Mouse (Mus musculus): ENCODE data around the gene Spef1.

The Spef1 gene

DNA sequence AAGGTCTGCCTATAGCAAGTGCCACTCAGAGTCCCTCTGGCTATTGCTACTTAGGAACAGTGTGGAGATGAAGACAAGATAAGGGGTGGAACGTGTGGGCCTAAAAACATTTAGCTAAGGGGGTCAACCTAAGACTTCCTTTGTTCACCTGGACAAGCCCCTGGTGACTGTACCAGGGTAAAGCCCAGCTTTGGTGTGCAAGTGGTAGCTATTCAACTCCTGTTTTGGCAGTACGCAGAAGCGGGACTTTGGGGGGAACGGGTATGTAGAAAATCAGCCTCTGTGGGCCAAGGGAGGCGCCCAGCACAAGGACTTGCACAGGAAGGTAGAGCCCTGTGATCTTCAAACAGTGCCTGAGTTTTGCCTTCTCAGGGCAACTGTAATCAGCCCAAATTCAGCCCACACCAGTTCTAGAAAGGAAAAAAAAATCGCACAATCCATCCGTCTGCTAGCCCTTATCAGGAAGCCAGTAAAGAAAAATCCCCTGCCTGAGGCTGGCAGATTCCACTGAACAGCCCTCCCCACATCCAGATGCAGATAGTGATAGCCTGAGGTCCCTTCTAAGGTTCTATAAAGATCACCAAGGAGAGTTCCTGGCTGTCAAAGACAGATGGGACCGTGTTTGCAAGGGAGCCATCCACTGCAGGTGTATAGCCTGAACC, 18.6 kb upstream of the Spef1 start:
- DNase-seq: no peak

DNA sequence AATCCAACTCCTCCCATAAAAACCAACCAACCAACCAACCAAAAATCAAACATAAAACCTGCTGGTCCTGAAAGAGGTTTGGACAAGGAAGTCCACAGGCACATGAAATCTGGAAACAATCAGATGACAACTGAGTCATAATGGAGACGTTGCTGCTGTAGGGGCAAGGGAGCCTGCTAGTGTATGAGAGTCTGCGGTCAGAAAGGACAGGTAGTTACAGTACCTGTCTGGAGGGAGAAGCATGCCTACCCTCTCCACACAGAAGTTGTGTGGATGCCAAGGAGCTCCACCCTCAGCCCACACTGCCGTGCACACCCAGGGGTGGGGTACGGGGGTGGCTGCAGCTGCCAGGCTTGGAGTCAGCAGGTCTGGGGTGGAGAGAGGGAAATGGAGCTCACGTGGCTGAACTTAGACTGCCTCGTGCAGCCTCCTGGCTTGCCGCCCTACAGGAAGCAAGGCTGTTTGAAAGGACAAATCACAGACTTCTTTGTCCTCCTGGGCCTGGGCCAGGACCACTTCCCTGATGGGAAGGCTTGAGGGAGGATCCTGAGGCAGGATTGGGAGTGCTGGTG, 17.4 kb upstream of the Spef1 start:
- peak; percentile 95 to 97 for DNase-seq

DNA sequence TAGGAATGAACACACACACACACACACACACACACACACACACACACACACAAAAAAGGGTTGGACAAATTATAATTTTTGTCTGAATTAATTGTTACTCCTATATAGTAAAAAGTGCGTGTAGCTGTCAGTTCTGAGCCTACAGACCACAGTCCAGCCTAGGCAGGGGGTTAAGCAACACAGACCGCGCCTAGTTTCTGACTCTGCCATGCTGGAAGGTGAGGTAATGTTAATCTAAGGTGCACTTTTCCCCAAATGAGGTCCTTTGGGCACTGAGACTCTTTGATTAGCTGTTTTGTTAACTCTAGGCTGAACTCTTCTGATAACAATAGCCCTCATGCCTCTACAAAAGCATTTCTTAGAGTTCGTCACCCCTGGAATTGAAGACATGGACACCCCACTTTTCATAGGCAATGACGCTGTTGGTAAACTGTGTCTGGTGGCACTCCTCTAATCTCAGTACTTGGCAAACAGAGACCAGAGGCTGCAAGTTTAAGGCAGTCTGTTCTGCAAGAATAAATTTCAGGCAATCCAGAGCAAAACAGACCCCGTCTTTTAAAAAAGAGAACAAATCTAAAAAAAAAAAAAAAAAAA, 16.8 kb upstream of the Spef1 start:
- DNase-seq: no peak

DNA sequence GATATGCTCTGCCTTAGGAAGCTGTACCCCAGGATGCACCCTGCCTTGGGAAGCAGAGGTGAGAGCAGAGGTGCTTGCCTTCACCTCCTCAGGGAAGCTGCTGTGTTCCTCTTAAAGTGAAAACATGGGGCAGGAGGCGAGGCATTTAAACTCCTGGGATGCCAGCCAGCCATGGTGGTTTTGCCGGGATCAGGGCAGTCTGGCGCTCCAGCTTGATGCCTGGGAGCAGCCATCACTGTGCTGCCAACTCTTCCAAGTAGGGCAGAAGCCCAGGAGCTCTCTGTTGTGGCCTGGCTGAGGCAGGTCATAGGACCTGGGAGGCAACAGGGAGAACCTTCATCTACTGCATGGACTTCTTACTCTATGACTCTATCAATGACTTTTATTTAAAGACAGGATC, 14.2 kb upstream of the Spef1 start:
- no peak for DNase-seq

DNA sequence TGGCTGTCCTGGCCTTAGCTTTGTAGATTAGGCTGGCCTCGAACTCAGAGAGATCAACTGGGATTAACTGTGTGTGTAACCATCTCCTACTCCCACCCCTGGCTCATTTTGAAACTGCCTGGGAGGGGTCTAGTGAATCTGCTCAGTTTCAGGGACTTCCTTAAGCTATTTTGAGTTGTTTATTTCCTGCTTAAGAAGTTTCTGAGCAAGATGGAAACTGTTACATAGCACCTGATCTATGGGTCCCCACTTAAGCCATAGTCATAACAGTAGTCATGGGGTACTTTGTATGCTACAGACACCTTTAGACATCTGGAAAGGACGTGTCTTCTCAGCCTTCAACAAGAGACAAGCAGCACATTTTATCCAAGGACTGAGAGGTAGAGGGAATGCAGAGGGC, 13.6 kb upstream of the Spef1 start:
- DNase-seq: no peak

DNA sequence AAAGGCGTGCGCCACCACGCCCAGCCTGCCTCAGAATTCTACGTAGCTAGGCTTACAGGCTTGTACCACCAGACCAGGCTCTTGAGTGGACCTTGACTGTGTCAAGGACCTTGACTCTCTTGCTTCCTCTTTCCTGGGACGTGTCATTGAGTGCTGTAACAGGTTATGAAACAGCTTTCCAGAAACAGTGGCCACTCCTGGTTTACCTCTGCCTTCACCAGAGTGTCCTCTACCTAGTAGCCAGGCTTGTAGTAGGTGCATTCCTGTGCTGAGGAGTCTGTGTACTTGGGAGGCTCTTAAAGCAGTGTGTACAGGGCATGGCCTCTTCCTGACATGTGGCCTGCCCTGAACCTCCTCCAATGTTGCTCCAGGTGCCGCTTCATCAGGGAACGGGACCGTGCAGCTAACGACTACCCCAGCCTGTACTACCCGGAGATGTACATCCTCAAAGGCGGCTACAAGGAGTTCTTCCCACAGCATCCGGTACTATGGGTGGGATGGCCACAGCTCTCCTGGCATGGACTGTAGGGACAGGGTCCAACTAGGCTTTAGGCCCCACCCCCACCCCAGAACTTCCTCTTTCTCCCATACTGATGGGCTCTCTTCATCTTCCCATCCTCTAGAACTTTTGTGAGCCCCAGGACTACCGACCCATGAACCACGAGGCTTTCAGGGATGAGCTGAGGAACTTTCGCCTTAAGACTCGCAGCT, 9.7 kb upstream of the Spef1 start:
- DNase-seq: peak; percentile 60 to 68

DNA sequence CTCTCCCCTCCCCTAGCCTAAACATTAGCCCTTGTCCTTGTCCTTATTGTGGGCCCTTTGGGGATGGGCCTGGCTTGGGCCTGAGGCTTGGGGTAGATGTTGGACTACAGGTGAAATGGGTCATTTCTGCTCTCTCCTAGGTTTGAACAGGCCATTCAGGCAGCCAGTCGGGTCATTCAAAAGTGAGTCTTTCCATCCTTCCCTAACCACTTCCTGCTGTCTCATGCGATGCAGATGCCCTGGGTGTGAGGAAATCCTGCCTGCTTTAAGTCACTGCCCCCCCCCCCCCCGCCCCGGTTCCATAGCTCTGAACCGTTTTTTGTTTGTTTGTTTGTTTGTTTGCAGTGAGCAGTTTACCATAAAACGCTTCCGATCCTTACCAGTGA, 3.9 kb upstream of the Spef1 start:
- DNase-seq: no peak

DNA sequence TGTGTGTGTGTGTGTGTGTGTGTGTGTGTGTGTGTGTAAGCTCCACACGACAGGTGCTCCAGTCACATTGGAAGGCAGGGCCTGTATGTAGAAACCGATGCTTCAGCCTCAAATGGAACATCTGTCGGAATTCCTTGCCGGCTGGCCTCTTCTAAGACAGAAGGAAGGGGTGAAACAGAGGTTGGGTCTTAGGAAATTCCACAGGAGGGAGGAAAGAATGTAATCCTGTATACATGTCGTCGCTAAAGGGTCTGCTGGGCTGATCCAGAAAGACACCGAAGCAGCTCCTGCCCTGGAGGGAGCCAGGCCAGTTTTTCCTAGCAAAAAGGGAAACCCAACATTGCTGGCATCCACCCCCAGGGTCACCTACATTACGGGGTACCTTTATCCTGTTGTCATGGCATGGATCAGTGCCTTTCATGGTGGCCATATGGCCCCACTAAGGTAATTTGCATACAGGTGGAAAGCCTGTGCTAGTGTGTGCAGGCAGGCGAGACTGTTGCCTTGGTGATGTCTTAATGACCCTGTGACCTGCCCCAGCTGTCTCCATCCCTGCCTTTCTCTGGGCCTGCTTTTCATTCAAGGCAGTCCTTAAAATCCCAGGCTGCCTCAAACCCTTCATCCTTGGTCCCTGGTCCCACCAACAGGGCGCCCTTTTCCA, 3.4 kb upstream of the Spef1 start:
- DNase-seq: no peak

- peak in 1 of 2 experiments; percentile 34 for DNase-seq
These were observed 2.6 kb upstream of the Spef1 start for GRCm38 (mm10) chr2:131189521-131190309.

GRCm38 (mm10) chr2:131188311-131188710, 1.2 kb upstream of the Spef1 start:
- no peak for DNase-seq

DNA sequence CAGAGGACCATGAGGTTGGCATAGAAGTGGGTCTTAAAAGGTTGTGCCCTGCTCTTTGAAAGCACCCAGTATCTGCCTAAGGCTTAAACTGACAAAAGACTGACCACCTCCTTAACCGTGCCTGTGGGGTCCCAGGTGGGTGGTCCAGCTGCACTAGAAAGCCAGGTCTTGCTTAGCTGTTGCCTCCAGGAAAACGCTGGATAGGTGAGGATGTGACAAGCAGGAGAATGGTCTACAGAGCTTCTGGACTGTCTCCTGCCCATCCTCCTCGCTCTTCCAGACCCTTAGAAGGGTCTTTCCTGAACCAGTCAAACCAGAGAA, 480 bp upstream of the Spef1 start:
- no peak for DNase-seq

- no peak for DNase-seq
These were observed 739 bp downstream of the Spef1 start for GRCm38 (mm10) chr2:131186343-131186742.

GRCm38 (mm10) chr2:131179990-131180587, 7.0 kb downstream of the Spef1 start, which contains the start of gene Cenpb:
Cenpb (minus strand) TSS chr2:131180067.
- DNase-seq: peak; percentile 89 to 93

- DNase-seq: peak; percentile 73 to 81
These were observed 7.7 kb downstream of the Spef1 start for GRCm38 (mm10) chr2:131179246-131179886.

DNA sequence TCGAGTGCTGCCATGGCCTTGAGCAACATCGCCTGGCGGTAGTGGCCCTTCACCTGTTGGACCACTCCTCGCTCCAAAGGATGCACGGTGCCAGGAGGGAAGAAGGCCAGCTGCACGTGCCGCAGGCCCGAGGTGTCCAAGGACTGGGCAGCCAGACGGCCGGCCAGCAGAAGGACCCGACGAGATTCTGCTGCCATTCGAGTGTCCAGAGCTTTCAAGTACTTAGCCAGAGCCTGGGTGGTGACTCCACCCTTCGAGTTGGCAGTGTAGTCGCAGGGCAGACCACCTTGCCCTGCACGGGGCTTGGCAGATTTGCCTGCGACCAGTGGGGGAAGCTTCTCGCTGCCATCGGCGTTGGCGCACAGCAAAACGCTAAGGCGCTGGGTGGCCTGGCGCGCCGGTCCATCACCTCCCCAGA, 8.2 kb downstream of the Spef1 start:
- DNase-seq: peak; percentile 28 to 53

DNA sequence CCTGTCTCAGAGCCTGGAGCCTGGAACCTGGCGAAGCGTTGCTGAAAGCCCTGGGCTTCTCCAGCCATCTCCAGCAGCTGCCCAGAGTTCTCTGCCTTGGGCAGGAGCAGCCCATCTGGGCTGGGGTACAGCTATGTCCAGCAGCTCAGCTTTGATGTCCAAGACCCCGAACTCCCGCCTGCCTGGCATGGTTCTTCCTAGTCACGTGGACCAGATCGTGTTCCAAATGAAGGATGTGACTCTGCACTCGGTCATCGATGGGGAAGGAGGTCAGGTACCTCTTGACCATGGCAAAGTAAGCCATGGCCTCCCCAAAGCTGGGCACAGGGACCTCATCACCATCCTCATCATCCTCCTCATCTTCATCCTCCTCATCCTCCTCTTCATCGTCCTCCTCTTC, 9.2 kb downstream of the Spef1 start:
- no peak for DNase-seq

DNA sequence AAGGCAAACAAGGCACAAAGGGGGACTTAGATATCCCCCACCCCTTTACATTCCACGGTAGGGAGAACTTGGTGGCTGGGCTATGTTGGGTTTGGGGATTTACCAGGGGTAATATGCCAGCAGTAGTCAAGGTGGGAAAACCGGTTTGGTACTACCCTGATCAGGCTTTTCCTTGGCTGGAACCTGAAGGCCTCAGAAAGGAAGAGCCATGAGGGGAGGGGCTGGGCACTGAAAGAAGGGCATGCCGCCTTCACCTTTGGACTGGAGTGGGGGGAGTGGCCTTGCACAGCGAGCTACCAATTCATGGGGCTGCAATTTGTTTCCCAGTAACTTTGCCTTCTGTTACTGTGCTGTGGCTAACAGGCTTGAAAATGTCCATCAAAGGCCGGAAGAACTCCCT, 10.6 kb downstream of the Spef1 start:
- DNase-seq: peak; percentile 52 to 71

GRCm38 (mm10) chr2:131175945-131176309, 11.2 kb downstream of the Spef1 start:
- no peak for DNase-seq

- DNase-seq: no peak
These were observed 11.7 kb downstream of the Spef1 start for GRCm38 (mm10) chr2:131175286-131175944.

DNA sequence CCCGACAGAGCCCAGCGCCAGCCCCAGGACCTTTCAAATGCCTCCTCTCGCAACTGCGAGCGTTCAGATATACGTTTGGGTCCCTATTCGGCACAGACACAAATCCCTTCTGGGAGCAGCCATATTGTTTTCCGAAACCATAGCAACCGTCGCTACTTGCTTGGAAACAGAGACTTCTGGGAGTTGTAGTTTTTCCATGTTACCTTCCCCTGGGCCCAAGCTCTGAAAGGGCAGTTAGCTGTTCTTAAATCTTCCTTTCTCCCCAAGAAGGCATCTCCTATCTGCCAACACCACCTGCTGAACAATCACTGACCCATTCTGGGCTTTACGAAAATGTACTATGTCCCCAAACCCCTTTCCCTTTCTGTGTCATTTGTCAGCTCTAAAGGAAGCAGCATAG, 12.4 kb downstream of the Spef1 start:
- DNase-seq: peak in 1 of 2 experiments; percentile 63

- DNase-seq: no peak
These were observed 14.8 kb downstream of the Spef1 start for GRCm38 (mm10) chr2:131172322-131172721.
